Mouse (Mus musculus): ENCODE measurements around the gene Gm5169.
"Not testable (repeated sequence)": the region's sequence is repeated elsewhere in the genome, so short reads cannot be mapped to it uniquely, and the experiment has no call there.

Gm5169 gene

DNA sequence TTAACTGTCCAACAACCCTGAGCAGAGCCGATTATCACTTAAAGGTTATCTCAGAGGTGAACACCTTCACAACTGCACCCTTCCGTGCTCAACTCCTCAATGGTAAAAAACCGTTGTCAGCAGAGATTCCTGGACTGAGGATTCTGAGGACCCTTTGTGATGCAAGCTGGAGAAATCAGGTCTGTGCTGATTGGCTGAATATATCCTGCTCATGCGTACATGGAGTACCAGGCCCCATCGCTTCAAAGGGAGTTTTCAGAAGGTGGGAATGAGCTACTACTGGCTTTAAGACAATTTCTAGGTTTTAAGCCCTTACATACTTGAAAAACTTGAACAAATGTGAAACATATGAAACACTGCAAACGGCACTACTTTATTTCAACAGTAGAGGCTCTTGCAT, at the start of gene Gm5169:
Gene Gm5169, minus strand, starts transcription at position 101 of the 400 bp plus-strand sequence.
- not testable (repeated sequence) for DNase-seq (ENCODE audit: low spot score)

DNA sequence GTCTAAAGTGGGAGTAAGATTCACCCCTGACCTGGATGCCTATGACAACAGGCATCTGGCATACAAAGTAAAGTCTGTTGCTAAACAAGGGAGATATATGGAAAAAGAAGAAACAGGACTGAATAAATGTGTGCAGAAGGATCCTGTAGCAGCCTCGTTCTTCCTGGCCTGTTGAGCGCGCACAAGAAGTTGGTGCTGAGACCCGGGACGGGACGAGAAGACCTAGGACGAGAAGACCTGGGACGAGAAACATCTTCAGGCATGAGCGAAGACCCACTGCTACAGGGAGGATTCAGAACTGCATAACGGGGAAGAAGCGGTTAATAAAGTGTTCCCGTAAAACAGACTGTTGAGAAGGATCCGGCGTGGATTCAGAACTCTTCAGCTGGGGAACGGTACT, 46.2 kb upstream of the Gm5169 start:
- DNase-seq (ENCODE audit: low spot score) = not testable (repeated sequence)
